Mouse (Mus musculus): ENCODE measurements around the gene Bend4.

DNA sequence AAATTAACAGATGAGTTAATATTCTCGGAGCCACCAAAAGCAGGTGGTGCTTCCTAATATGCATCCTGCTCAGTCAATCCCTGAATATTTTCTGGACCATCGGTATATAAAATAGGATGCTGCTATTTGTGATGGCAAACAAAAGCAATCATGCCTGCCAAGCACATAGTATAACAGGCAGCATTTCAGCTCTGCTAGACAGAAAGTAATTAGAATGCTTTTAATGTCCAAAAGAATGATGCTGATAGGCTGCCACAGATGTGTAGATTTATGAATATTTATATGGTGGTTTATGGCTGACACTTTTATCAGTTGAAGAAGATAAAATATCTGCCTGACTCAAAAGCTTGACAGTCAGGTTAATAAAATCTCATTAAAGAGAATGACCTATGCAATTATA lies 4.1 kb downstream of the Bend4 start:
- TF ChIP-seq CTCF (IDR thresholded peaks at IDR 0.05; ENCODE audit: control insufficient read depth, insufficient read depth, insufficient replicate concordance, low read depth, low read length) (no peak), POLR2A (IDR thresholded peaks at IDR 0.05; ENCODE audit: control insufficient read depth, low read depth, low read length) (no peak)
